Mouse (Mus musculus) heart, postnatal 0 days (tissue): ENCODE measurements around the gene Gm10188. TPM values are rescaled to one million over a fixed set of nuclear protein-coding genes. Genes with fewer than 3 reads are reported as not detected.
A peak's percentile ranks its signal among the peaks of the same experiment; 100 is the strongest.

Source experiments
- ATAC-seq: fragments of 200-750 bp; cut with Nextera tagmentation; 2 replicates; pipeline ENCODE4 v1.8.0; 2017; ENCODE audit warnings: low read depth, moderate number of reproducible peaks, moderate library complexity; ENCODE audit not compliant: insufficient read depth
- DNase-seq: peaks from one replicate; pipeline ENCODE4 v3.0.0-alpha.2; 2016; ENCODE audit warnings: low spot score
- H3K27ac ChIP-seq: fragments of 300-500 bp; sonication (generic); 2 replicates; pipeline ENCODE4 v1.5.1; 2014; ENCODE audit warnings: low read depth, mild to moderate bottlenecking
- H3K27me3 ChIP-seq: fragments of 300-500 bp; sonication (generic); 2 replicates; pipeline ENCODE4 v1.6.1; 2014; ENCODE audit warnings: low read length, mixed read lengths; ENCODE audit not compliant: control insufficient read depth, insufficient read depth
- H3K36me3 ChIP-seq: fragments of 300-500 bp; sonication (generic); replicated peaks from 2 replicates; pipeline ENCODE4 v1.6.1; 2014; ENCODE audit warnings: low read length, mixed read lengths; ENCODE audit not compliant: control insufficient read depth, insufficient read depth
- H3K4me1 ChIP-seq: fragments of 300-500 bp; sonication (generic); 2 replicates; pipeline ENCODE4 v1.6.1; 2014; ENCODE audit warnings: antibody characterized with exemption; ENCODE audit not compliant: control insufficient read depth, insufficient read depth
- H3K4me2 ChIP-seq: fragments of 300-500 bp; sonication (generic); 2 replicates; pipeline ENCODE4 v1.6.1; 2014; ENCODE audit warnings: low read depth, mild to moderate bottlenecking, low read length, moderate library complexity
- H3K4me3 ChIP-seq: fragments of 300-500 bp; sonication (generic); 2 replicates; pipeline ENCODE4 v1.5.1; 2014; ENCODE audit warnings: low read depth, low read length
- H3K9ac ChIP-seq: fragments of 300-500 bp; sonication (generic); replicated peaks from 2 replicates; pipeline ENCODE4 v1.6.1; 2014; ENCODE audit warnings: low read depth, low read length, mixed read lengths
- H3K9me3 ChIP-seq: fragments of 300-500 bp; sonication (generic); replicated peaks from 2 replicates; pipeline ENCODE4 v1.6.1; 2016; ENCODE audit warnings: low read length; ENCODE audit not compliant: control insufficient read depth
- CTCF ChIP-seq: IDR thresholded peaks from 2 replicates; pipeline ENCODE4 v1.5.1; 2016; ENCODE audit warnings: antibody characterized with exemption, control low read depth, low read depth
- EP300 ChIP-seq: IDR thresholded peaks from 2 replicates; pipeline ENCODE4 v1.6.1; 2016; ENCODE audit warnings: antibody characterized with exemption, low read depth
- WGBS: fragments of 180-500 bp; shearing (Covaris S2); extraction: QIAGEN DNeasy Blood & Tissue Kit; methylation state at CpG from one replicate; pipeline ENCODE4 v1.1.7; 2014; 5-methylcytosine and 5-hydroxymethylcytosine counted together
- polyA plus RNA-seq: library from polyadenylated mRNA; unstranded; fragments of >200 nt; fragmentation: Nextera tagmentation; extraction: Ambion mirVana; gene quantifications from 2 replicates; pipeline ENCODE4 v1.2.1, GENCODE M21; 2015
- total RNA-seq: library from RNA; depleted of rRNA; stranded (reverse); fragments of >200 nt; gene quantifications from 2 replicates; pipeline ENCODE4 v1.2.3, GENCODE M21; 2014; ENCODE audit warnings: low replicate concordance

Gm10188 gene
- total and polyA plus RNA-seq, 2 experiments from 2014 or later = not detected

DNA sequence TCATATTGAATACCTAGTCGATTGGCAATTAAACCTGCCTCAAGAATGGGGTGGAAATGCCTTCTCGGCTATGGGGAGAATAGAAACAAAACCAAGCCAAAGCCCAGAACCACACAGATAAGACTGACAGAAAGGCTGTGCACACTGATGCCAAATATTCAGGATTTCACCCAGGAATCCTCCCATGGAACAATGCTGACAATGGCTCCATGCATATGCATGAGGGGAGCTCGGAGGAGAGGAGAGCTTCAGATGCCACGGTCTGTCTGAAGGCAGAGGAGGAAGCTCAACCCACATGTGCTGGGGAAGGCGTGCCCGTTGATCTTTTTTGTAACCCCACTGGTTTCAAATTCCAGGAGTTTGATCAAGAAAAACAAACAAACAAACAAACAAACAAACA is 7.4 kb downstream of the Gm10188 start:
- WGBS = 34% methylated on average over 6 of the region's 6 CpGs

DNA sequence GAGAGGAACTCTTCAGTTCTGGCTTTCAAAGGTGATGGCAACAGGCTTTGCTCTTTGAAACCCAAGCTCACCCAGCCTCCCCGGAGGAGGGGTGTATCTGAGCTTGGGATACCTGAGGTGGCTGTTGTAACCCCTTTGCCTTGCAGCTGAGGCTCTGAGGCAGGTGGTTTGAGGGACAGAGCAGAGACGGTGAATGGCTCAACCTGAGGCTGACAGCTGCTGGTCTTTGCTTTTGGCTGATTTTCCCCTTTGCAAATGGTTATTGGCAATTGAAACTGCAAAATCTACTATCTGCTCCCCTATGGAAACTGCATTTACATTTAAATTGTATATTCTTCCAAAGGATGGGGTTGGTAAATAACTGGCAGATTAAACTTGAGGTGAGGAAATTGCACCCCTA is 7.9 kb downstream of the Gm10188 start:
- Histone ChIP-seq H3K4me2 (no peak overlapping the region), H3K4me3 (no peak overlapping the region), H3K27ac (no peak overlapping the region), H3K9me3 (no peaks in the 10 kb centered on the region), H3K4me1 (no peaks in the 10 kb centered on the region), H3K27me3 (peaks cover 11% of the 10 kb centered on the region), H3K9ac (no peak overlapping the region), H3K36me3 (no peaks in the 10 kb centered on the region)
- ATAC-seq (no peak), DNase-seq (no peak)
- WGBS = 45% methylated on average over 2 of the region's 2 CpGs
- no peak for TF ChIP-seq CTCF
- TF ChIP-seq EP300 = no peak

More for the DNA sequence above, 7.4 kb downstream of the Gm10188 start:
- no peak overlapping the region for H3K4me2 ChIP-seq
- H3K9me3 ChIP-seq = no peaks in the 10 kb centered on the region
- H3K27ac ChIP-seq = no peak overlapping the region
- no peak overlapping the region for H3K4me3 ChIP-seq
- peaks cover 11% of the 10 kb centered on the region for H3K27me3 ChIP-seq
- no peak overlapping the region for H3K9ac ChIP-seq
- H3K4me1 ChIP-seq = no peaks in the 10 kb centered on the region
- TF ChIP-seq CTCF (no peak), EP300 (no peak)
- DNase-seq (no peak), ATAC-seq (no peak)
- no peaks in the 10 kb centered on the region for H3K36me3 ChIP-seq

DNA sequence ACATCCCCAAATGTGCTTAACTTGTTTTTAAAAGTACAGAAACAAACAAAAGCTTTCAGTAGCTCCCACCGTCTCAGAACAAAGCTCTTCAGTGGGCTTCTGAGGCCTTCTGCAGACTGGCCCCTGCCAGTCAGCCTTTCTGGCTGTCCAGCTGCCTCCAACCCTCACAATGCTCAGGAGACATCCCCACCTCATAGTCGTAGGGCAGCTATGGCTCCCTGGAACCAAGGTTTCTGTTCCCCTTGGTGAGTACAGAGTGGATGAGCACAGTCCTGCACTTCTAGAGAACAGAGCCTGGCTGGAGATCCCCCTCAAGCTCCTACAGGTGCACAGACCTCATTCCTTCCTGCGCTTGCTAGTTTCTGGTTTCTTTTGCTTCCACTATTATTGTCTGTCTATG is 13.3 kb downstream of the Gm10188 start:
- TF ChIP-seq EP300 (no peak), CTCF (no peak)
- H3K4me2 ChIP-seq = no peak overlapping the region
- WGBS = 58% methylated on average over 3 of the region's 3 CpGs
- H3K36me3 ChIP-seq = no peaks in the 10 kb centered on the region
- H3K9me3 ChIP-seq = no peaks in the 10 kb centered on the region
- no peak overlapping the region for H3K4me3 ChIP-seq
- ATAC-seq = no peak
- H3K27me3 ChIP-seq = peaks cover 20% of the 10 kb centered on the region
- H3K27ac ChIP-seq = no peak overlapping the region
- H3K4me1 ChIP-seq = no peaks in the 10 kb centered on the region
- no peak for DNase-seq
- no peak overlapping the region for H3K9ac ChIP-seq

DNA sequence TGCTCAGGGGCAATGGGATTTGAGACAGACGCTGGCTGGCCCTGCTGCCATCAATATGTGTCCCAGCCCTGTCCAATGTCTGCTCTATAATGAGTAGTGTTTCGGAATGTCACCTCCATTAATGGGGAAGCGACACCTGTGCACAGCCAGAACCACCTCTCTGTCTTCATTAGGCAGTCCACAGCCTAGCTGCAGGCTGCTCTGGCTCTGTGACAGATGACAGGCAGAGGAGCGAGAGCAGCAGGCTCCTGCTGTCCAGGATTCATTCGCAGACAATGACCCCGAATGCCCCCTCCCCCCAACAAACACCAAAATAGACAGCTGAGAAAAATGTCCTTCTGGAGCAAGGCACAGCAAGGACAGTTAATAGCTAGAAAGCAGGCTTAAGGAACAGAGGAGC is 16.5 kb downstream of the Gm10188 start:
- peak; percentile 2 for DNase-seq
- no peak overlapping the region for H3K27ac ChIP-seq
- peaks cover 40% of the 10 kb centered on the region for H3K27me3 ChIP-seq
- no peaks in the 10 kb centered on the region for H3K9me3 ChIP-seq
- H3K4me2 ChIP-seq = no peak overlapping the region
- 43% methylated on average over 6 of the region's 6 CpGs for WGBS
- no peak for TF ChIP-seq EP300
- no peak for TF ChIP-seq CTCF
- no peaks in the 10 kb centered on the region for H3K4me1 ChIP-seq
- H3K9ac ChIP-seq = no peak overlapping the region
- ATAC-seq = no peak
- H3K4me3 ChIP-seq = no peak overlapping the region
- H3K36me3 ChIP-seq = no peaks in the 10 kb centered on the region

DNA sequence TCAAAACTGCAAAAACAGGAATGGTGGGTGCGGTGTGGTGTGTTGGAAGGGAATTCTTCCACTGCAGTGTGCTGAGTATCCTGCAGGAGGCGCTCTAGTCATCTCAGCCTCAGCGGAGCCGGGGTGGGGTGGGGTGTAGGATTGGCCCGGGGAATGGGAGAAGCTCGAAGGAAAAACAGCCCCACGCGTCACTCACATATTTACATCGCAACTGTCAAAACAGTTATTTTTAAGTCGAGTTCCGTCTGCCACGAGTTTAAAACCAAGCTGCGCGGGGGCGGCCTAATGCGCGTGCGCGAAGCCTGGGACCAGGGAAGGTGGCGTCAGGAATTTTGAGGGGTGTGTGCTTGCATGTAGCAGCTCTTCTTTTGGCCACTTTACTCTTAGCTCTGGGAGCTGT is 17.3 kb downstream of the Gm10188 start:
- DNase-seq (peak; percentile 29), ATAC-seq (peak; percentile 53; the same call in 1 of the 2 replicates)
- Histone ChIP-seq H3K4me1 (no peaks in the 10 kb centered on the region), H3K27me3 (peaks cover 40% of the 10 kb centered on the region), H3K9me3 (no peaks in the 10 kb centered on the region), H3K9ac (no peak overlapping the region), H3K4me3 (peak overlapping the region; percentile 18; the same call in 1 of the 2 replicates), H3K36me3 (no peaks in the 10 kb centered on the region), H3K4me2 (peak overlapping the region; percentile 42), H3K27ac (no peak overlapping the region)
- WGBS = 8% methylated on average over 20 of the region's 20 CpGs
- TF ChIP-seq EP300 (no peak), CTCF (peak; percentile 58)

DNA sequence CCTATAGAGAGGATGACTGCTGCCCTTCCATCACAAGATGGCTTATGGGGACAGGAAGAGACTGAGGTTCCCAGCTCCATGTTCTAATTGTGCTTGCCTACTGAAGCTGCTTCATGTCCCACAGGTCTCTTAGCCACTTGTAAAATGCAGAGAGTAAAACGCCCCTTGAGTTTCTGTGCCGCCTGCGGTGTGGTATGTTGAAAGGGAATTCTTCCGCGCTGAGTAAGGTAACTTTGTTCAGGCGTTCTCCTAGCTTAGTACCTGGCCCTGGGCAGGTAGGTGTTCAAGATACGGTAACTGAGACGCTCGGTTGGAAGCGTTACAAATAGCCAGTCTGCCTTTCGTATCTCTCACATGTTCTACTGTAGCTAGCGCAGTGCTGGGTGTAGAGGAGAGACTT is 17.9 kb downstream of the Gm10188 start:
- DNase-seq (peak; percentile 5), ATAC-seq (no peak)
- Histone ChIP-seq H3K4me3 (no peak overlapping the region), H3K4me1 (no peaks in the 10 kb centered on the region), H3K27ac (no peak overlapping the region), H3K9ac (no peak overlapping the region), H3K9me3 (no peaks in the 10 kb centered on the region), H3K27me3 (peaks cover 40% of the 10 kb centered on the region), H3K4me2 (peak overlapping the region; percentile 42; the same call in 1 of the 2 replicates), H3K36me3 (no peaks in the 10 kb centered on the region)
- no peak for TF ChIP-seq EP300
- WGBS = 34% methylated on average over 12 of the region's 12 CpGs
